Mouse (Mus musculus) heart, adult 2 months (tissue): ENCODE results near the gene Itih3. TPM values are rescaled to one million over a fixed set of nuclear protein-coding genes. Genes with fewer than 3 reads are reported as not detected.

Experiments
- DNase-seq, 2 experiments: peaks; one replicate each; pipeline ENCODE4 v3.0.0; 2021
- H3K27ac ChIP-seq: fragments of 200-600 bp; 2 replicates; pipeline ENCODE4 v1.8.1; 2022
- H3K27me3 ChIP-seq: fragments of 200-500 bp; 2 replicates; pipeline ENCODE4 v1.6.1; 2012; ENCODE audit warnings: mild to moderate bottlenecking, low read length, inconsistent platforms, mixed read lengths; ENCODE audit not compliant: control insufficient read depth, insufficient read depth
- H3K36me3 ChIP-seq: fragments of 200-500 bp; 2 replicates; pipeline ENCODE4 v1.6.1; 2012; ENCODE audit warnings: low read length, inconsistent platforms; ENCODE audit not compliant: control insufficient read depth, insufficient read depth
- H3K4me1 ChIP-seq: fragments of 200-500 bp; 2 replicates; pipeline ENCODE4 v1.6.1; 2011; ENCODE audit warnings: low read length; ENCODE audit not compliant: control insufficient read depth, insufficient read depth
- H3K4me3 ChIP-seq: fragments of 200-600 bp; 2 replicates; pipeline ENCODE4 v1.8.1; 2022
- H3K79me2 ChIP-seq: fragments of 200-500 bp; replicated peaks from 2 replicates; pipeline ENCODE4 v1.6.1; 2012; ENCODE audit warnings: mild to moderate bottlenecking, inconsistent platforms, low read length, moderate library complexity, mixed read lengths; ENCODE audit not compliant: control insufficient read depth, insufficient read depth
- H3K9ac ChIP-seq: fragments of 200-500 bp; 2 replicates; pipeline ENCODE4 v1.6.1; 2012; ENCODE audit warnings: low read depth, mild to moderate bottlenecking, control low read depth, inconsistent platforms, low read length, mixed read lengths
- CTCF ChIP-seq: fragments of 200-600 bp; IDR thresholded peaks from 2 replicates; pipeline ENCODE4 v1.8.1; 2022; ENCODE audit warnings: antibody characterized with exemption, mild to moderate bottlenecking, moderate library complexity
- EP300 ChIP-seq: fragments of 200-500 bp; IDR thresholded peaks from 2 replicates; pipeline ENCODE4 v1.6.1; 2011; ENCODE audit warnings: low read depth, low read length, control low read depth; ENCODE audit not compliant: insufficient read depth
- POLR2A ChIP-seq: fragments of 200-500 bp; IDR thresholded peaks from 2 replicates; pipeline ENCODE4 v1.6.1; 2011; ENCODE audit warnings: mild to moderate bottlenecking, low read depth, low read length, control low read depth; ENCODE audit not compliant: insufficient read depth
- WGBS: fragments of 180-500 bp; shearing (Covaris S2); methylation state at CpG from one replicate; pipeline ENCODE4 v1.1.7; 2018; 5-methylcytosine and 5-hydroxymethylcytosine counted together
- intact Hi-C: fragments of 180-260 bp; cut with DNase I; formaldehyde crosslinking; loops from one replicate; pipeline ENCODE4 v1.15.1; 2025
- polyA plus RNA-seq: library from polyadenylated mRNA; depleted of rRNA; stranded (reverse); fragments of >200 nt; gene quantifications from 2 replicates; pipeline ENCODE4 v1.2.3, GENCODE M21; 2012
- total RNA-seq, 2 experiments: library from RNA; stranded (reverse); gene quantifications; 2 replicates each; pipeline ENCODE4 v1.2.3; 2021

The Itih3 gene
- total and polyA plus RNA-seq, 3 experiments: 0.25 to 0.86 (median 0.82) TPM

DNA sequence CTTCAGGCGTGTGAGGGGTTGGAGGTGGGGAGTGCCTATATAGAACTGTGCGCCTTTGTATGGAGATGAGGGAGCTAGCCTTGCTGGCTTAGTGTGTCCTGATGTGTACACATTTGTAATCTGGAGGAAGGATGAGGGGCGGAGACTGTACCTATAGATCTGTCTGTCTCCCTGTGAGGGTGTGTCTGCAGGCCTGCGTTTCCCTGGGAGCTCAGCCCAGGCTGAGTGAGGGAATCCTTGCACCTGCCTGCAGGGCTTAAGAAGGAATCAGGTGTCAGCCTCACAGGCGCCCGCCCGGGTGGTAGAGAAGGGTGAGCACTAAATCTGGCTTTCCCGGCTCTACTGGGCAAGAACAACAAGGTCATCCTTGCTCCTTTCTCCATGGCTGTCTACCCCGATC, 43.8 kb downstream of the Itih3 start:
- Histone ChIP-seq H3K4me1 (peaks cover 13% of the 10 kb centered on the region), H3K27ac (peak overlapping the region; percentile 85), H3K4me3 (peak overlapping the region; percentile 31), H3K9ac (peak overlapping the region; percentile 55), H3K27me3 (no peaks in the 10 kb centered on the region), H3K79me2 (no peaks in the 10 kb centered on the region), H3K36me3 (no peaks in the 10 kb centered on the region)
- intact Hi-C loops: loop anchor here (5.0 kb wide), 1 partner anchor 68 kb away; no protein-coding TSS in a partner anchor
- no peak for DNase-seq
- WGBS: 72% methylated on average over 9 of the region's 9 CpGs
- no peak for TF ChIP-seq CTCF
- no peak for TF ChIP-seq POLR2A
- no peak for TF ChIP-seq EP300

DNA sequence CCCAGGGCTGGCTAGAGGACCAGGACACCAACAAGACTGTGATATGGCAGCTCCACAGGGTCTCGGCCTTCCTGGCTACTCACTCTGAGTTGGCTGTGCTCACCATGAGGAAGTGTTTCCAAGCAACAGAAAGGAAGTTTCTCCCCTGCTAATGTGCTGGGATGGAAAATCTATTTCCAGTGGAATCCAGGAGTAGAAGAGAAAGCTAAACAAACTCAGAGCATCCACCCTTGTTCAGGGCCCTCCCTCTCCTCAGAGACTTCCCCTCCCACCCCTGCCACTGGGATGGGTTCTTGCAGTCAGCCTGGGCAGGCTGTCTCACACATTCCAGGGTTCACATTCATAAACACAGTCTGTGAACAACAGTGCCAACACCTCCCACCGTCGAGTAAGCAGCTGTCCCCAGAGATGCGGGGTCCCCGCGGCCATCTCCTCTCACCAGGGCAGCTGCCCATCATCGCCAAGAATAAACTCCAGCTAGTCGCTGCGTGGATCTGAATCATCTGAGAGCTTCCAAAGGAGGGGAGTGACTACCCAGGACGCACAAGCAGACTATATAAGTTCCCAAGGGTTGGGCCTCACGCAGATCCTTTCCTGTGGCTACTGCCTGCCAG, 44.5 kb downstream of the Itih3 start, which contains the start of gene Mustn1:
Mustn1 (plus strand) TSS at position 243 of the 614 bp plus-strand sequence.
- no peaks in the 10 kb centered on the region for H3K79me2 ChIP-seq
- H3K27me3 ChIP-seq: no peaks in the 10 kb centered on the region
- H3K4me3 ChIP-seq: peak within 1 kb of the TSS; percentile 31
- DNase-seq: peak; percentile 71 to 78
- WGBS: 23% methylated on average over 11 of the region's 11 CpGs
- H3K9ac ChIP-seq: peak within 1 kb of the TSS; percentile 55
- no peaks in the 10 kb centered on the region for H3K36me3 ChIP-seq
- H3K27ac ChIP-seq: peak within 1 kb of the TSS; percentile 85
- intact Hi-C loops: no loop called here
- H3K4me1 ChIP-seq: peaks cover 13% of the 10 kb centered on the region
- TF ChIP-seq POLR2A (peak; percentile 77), EP300 (peak; percentile 71), CTCF (no peak)

DNA sequence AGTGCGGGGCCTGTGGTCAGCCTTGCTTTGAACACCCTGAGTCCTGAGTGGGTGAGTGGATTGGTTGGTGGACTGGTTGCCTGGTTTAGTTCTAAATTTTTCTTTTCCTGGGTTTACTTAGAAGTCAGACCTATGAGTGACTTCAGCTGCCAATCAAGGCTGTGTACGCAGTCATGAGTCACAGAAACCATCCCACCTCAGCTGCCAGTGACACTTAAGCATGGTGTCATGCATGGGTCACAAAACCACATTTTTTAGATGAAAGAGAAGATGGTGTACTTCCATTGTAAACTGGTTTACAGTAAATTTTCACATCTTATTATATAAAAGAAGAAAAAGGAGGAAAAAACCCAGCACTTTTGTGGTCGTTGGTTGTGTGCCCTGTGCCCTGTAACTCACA, 45.7 kb downstream of the Itih3 start:
- H3K79me2 ChIP-seq: no peaks in the 10 kb centered on the region
- intact Hi-C loops: no loop called here
- H3K9ac ChIP-seq: no peak overlapping the region
- H3K36me3 ChIP-seq: no peaks in the 10 kb centered on the region
- no peaks in the 10 kb centered on the region for H3K27me3 ChIP-seq
- peak overlapping the region; percentile 85 for H3K27ac ChIP-seq
- no peak for DNase-seq
- peaks cover 13% of the 10 kb centered on the region for H3K4me1 ChIP-seq
- WGBS: 97% methylated on average over 3 of the region's 3 CpGs
- no peak for TF ChIP-seq POLR2A
- no peak for TF ChIP-seq CTCF
- TF ChIP-seq EP300: no peak
- H3K4me3 ChIP-seq: no peak overlapping the region

DNA sequence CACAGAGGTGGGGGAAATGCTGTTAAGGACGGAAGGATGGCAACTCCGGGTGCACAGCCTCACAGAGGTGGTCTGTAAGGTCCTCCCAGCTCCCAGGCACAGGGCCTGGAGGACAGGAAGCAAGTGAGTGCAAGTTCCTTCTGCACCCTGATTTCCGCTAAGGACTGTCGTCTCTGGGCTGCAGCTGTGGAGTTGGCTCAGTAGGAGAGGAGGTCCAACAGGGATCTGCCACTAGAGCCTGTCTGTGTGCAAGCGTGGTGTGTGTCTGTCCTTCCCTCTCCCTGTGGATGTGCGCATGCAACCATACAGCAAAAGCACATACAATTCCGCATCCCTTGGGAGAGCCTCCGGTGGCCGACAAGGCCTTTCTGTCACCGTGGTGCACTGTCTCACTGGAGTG, 47.1 kb downstream of the Itih3 start:
- intact Hi-C loops: no loop called here
- TF ChIP-seq CTCF: no peak
- TF ChIP-seq POLR2A: no peak
- TF ChIP-seq EP300: no peak
- peak in 1 of 2 experiments; percentile 26 for DNase-seq

DNA sequence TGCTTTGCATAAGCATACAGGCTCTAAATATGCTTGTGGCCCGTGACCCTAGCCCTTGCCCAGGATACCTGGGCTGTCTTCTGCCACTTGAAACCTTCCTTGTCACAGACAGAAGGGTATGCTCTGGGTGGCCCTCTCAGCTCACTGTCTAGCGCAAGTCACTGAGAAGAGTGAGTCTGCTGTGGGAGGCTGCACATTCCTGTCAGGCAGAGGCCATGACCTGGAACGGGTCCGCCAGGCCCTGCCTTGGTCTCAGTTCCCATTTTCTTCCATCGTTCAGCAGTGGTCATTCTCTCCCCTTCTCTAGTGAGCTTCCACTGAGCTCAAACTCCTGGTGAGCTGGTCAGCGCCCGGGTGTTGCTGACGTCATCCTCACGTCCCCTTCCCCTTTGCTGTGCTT, 47.6 kb downstream of the Itih3 start:
- Histone ChIP-seq H3K27ac (peak overlapping the region; percentile 39), H3K9ac (no peak overlapping the region), H3K27me3 (no peaks in the 10 kb centered on the region), H3K79me2 (no peaks in the 10 kb centered on the region), H3K4me3 (no peak overlapping the region), H3K4me1 (peaks cover 13% of the 10 kb centered on the region), H3K36me3 (no peaks in the 10 kb centered on the region)
- WGBS: 69% methylated on average over 9 of the region's 9 CpGs
- intact Hi-C loops: no loop called here
- no peak for DNase-seq
- TF ChIP-seq CTCF: no peak
- TF ChIP-seq EP300: no peak
- no peak for TF ChIP-seq POLR2A

More for the DNA sequence above, 47.1 kb downstream of the Itih3 start:
- Histone ChIP-seq H3K79me2 (no peaks in the 10 kb centered on the region), H3K27me3 (no peaks in the 10 kb centered on the region), H3K9ac (no peak overlapping the region), H3K4me3 (no peak overlapping the region), H3K27ac (peak overlapping the region; percentile 39), H3K4me1 (peaks cover 13% of the 10 kb centered on the region), H3K36me3 (no peaks in the 10 kb centered on the region)
- 63% methylated on average over 10 of the region's 10 CpGs for WGBS

DNA sequence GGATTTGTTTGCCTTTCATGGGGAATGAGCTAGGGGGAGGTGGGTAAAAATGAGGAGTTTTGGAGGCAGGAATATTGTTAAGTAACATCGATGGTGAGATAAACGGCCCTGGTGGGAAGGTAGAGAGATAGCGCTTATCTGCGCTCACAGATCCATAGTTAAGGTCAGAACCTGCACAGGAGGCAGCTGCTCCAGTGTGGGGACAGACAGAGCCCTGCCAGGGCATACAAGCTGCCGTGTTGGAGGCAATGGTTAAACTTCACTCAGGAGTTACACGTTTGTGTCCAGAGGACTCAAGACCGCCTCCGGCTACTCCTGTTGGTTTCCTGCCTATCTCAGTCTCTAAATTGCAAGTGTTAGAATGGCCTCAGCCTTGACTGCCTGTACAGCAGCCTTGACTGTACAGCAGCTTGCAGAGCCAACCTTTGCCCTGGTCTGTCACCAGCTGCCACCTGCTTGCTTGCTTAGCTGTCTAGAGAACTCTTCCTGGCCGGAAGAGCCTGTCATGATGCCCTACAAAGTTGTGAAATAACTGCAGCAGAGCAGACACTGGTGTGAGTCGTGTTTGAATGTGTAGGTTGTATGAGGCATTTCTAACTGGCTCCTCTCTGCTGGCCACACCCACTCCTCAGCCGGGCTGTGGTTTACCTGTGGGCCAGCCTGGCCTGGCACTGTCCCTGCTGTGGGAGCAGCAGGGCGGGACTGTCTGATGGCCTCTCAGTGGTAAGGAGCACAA, 48.3 kb downstream of the Itih3 start:
- H3K4me1 ChIP-seq: peaks cover 15% of the 10 kb centered on the region
- DNase-seq: no peak
- no peaks in the 10 kb centered on the region for H3K36me3 ChIP-seq
- TF ChIP-seq CTCF (no peak), POLR2A (no peak), EP300 (no peak)
- intact Hi-C loops: no loop called here
- H3K9ac ChIP-seq: no peak overlapping the region
- no peaks in the 10 kb centered on the region for H3K79me2 ChIP-seq
- 72% methylated on average over 12 of the region's 12 CpGs for WGBS
- H3K27ac ChIP-seq: peak overlapping the region; percentile 39; the same call in 1 of the 2 replicates
- H3K4me3 ChIP-seq: no peak overlapping the region
- no peaks in the 10 kb centered on the region for H3K27me3 ChIP-seq
